Mouse (Mus musculus): ENCODE data around the gene Bach1. TPM values are rescaled to one million over a fixed set of nuclear protein-coding genes. Genes with fewer than 3 reads are reported as not detected.

Bach1 gene
- polyA plus RNA-seq, 2 experiments, result 4.2 to 5.4 TPM

- Histone ChIP-seq H3K4me1 (replicated peaks; ENCODE audit: control insufficient read depth in 2 of 2, insufficient read depth in 2 of 2, low read length in 1 of 2) (no peaks in the 10 kb centered on the region; a peak in 1 of 4 replicates), H3K27ac (no peak overlapping the region), H3K9ac (replicated peaks) (no peak overlapping the region), H3K27me3 (ENCODE audit: control insufficient read depth, insufficient read depth, low read length) (no peaks in the 10 kb centered on the region), H3K4me3 (ENCODE audit: insufficient read depth in 1 of 2, low read depth in 2 of 2, low read length in 2 of 2) (no peak overlapping the region), H3K9me3 (ENCODE audit: control insufficient read depth, low read length) (no peaks in the 10 kb centered on the region), H3K4me2 (ENCODE audit: low read depth) (no peak overlapping the region), H3K36me3 (replicated peaks; ENCODE audit: control insufficient read depth, insufficient read depth, low read depth) (no peaks in the 10 kb centered on the region)
- WGBS (ENCODE audit: insufficient replicate concordance), result 56% methylated on average over 4 of the region's 4 CpGs
- ATAC-seq (ENCODE audit: insufficient read depth), result no peak
- DNase-seq (ENCODE audit: low read depth in 3 of 3, low spot score in 3 of 3), result no peak
- TF ChIP-seq CTCF (IDR thresholded peaks at IDR 0.05; ENCODE audit: low read depth), result no peak
- no peak for TF ChIP-seq EP300 (IDR thresholded peaks at IDR 0.05; ENCODE audit: low read depth)
Measured at GRCm38 (mm10) chr16:87771926-87772325, 73.2 kb downstream of the Bach1 start.

DNA sequence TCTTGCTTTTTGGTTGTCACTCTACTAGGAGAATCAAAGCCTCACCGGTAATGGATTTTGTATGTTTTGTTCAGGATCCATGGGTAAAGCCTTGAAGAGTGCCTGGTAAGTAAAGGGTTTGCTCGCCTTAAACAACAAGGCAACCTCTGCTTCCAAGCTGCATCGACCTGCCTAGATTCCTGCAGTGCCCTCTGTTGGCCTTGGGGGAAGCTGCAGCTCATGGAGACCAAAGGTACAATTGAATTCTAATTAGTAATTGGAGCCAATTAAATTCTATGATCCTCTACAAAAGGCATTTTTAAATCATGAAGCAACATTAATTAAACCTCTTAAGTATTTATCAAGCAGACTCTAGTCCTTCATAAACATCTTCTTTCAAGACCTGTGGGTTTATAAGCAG, 75.7 kb downstream of the Bach1 start:
- H3K9me3 ChIP-seq (ENCODE audit: control insufficient read depth, low read length), result no peaks in the 10 kb centered on the region
- H3K27me3 ChIP-seq (ENCODE audit: control insufficient read depth, insufficient read depth, low read length), result no peaks in the 10 kb centered on the region
- H3K9ac ChIP-seq (replicated peaks), result no peak overlapping the region
- H3K36me3 ChIP-seq (replicated peaks; ENCODE audit: control insufficient read depth, insufficient read depth, low read depth), result no peaks in the 10 kb centered on the region
- no peak for TF ChIP-seq EP300 (IDR thresholded peaks at IDR 0.05; ENCODE audit: low read depth)
- peak; percentile 61 for TF ChIP-seq CTCF (IDR thresholded peaks at IDR 0.05; ENCODE audit: low read depth)
- H3K27ac ChIP-seq, result no peak overlapping the region
- H3K4me2 ChIP-seq (ENCODE audit: low read depth), result no peak overlapping the region
- DNase-seq (ENCODE audit: low read depth in 3 of 3, low spot score in 3 of 3) (no peak), ATAC-seq (ENCODE audit: insufficient read depth) (no peak)
- no peaks in the 10 kb centered on the region for H3K4me1 ChIP-seq (replicated peaks; ENCODE audit: control insufficient read depth in 2 of 2, insufficient read depth in 2 of 2, low read length in 1 of 2)
- no peak overlapping the region for H3K4me3 ChIP-seq (ENCODE audit: insufficient read depth in 1 of 2, low read depth in 2 of 2, low read length in 2 of 2)
- 49% methylated on average over 3 of the region's 3 CpGs for WGBS (ENCODE audit: insufficient replicate concordance)

DNA sequence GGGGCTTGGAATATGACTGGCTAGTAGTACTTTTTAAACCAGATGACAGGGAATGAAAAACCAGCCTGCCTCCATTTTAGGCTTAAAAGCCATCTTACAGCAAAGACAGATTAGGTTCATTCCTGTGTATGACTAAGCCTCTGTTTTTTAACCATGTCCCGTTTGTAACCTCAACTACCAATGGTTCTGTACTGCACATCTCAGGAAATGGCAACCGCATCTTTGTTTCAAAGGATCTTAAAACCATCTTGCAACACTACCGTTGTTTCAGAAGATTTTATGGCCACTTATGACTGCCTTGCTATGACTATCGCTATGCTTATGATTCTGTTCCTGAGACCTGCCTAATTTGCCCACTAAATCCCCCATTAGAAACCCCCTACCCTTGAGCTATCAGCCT, 78.6 kb downstream of the Bach1 start:
- ATAC-seq (ENCODE audit: insufficient read depth), result no peak

GRCm38 (mm10) chr16:87781637-87782036, 82.9 kb downstream of the Bach1 start:
- no peak overlapping the region for H3K4me2 ChIP-seq (ENCODE audit: low read depth)
- no peaks in the 10 kb centered on the region for H3K27me3 ChIP-seq (ENCODE audit: control insufficient read depth, insufficient read depth, low read length)
- no peak overlapping the region for H3K27ac ChIP-seq
- no peaks in the 10 kb centered on the region for H3K36me3 ChIP-seq (replicated peaks; ENCODE audit: control insufficient read depth, insufficient read depth, low read depth)
- no peak for DNase-seq (ENCODE audit: low read depth in 3 of 3, low spot score in 3 of 3)
- no peaks in the 10 kb centered on the region for H3K9me3 ChIP-seq (ENCODE audit: control insufficient read depth, low read length)
- H3K4me1 ChIP-seq (replicated peaks; ENCODE audit: control insufficient read depth in 2 of 2, insufficient read depth in 2 of 2, low read length in 1 of 2), result no peaks in the 10 kb centered on the region
- no peak overlapping the region for H3K9ac ChIP-seq (replicated peaks)
- no peak for ATAC-seq (ENCODE audit: insufficient read depth)
- H3K4me3 ChIP-seq (ENCODE audit: insufficient read depth in 1 of 2, low read depth in 2 of 2, low read length in 2 of 2), result no peak overlapping the region
- TF ChIP-seq EP300 (IDR thresholded peaks at IDR 0.05; ENCODE audit: low read depth), result no peak
- 69% methylated on average over 7 of the region's 7 CpGs for WGBS (ENCODE audit: insufficient replicate concordance)

More for the DNA sequence above, 78.6 kb downstream of the Bach1 start:
- H3K4me2 ChIP-seq (ENCODE audit: low read depth), result no peak overlapping the region
- no peaks in the 10 kb centered on the region for H3K9me3 ChIP-seq (ENCODE audit: control insufficient read depth, low read length)
- H3K36me3 ChIP-seq (replicated peaks; ENCODE audit: control insufficient read depth, insufficient read depth, low read depth), result no peaks in the 10 kb centered on the region
- no peaks in the 10 kb centered on the region for H3K27me3 ChIP-seq (ENCODE audit: control insufficient read depth, insufficient read depth, low read length)
- H3K4me1 ChIP-seq (replicated peaks; ENCODE audit: control insufficient read depth in 2 of 2, insufficient read depth in 2 of 2, low read length in 1 of 2), result no peaks in the 10 kb centered on the region
- no peak overlapping the region for H3K27ac ChIP-seq
- H3K4me3 ChIP-seq (ENCODE audit: insufficient read depth in 1 of 2, low read depth in 2 of 2, low read length in 2 of 2), result no peak overlapping the region
- H3K9ac ChIP-seq (replicated peaks), result no peak overlapping the region
- TF ChIP-seq CTCF (IDR thresholded peaks at IDR 0.05; ENCODE audit: low read depth) (no peak), EP300 (IDR thresholded peaks at IDR 0.05; ENCODE audit: low read depth) (no peak)
- DNase-seq (ENCODE audit: low read depth in 3 of 3, low spot score in 3 of 3), result no peak
- 61% methylated on average over 4 of the region's 4 CpGs for WGBS (ENCODE audit: insufficient replicate concordance)

Other genes with a start within 250 kb of the Bach1 start
- 9.4 and 16.4 TPM in 2 replicates for gene Usp16, start 244.2 kb upstream of the Bach1 start, polyA plus RNA-seq (2012; rRNA removed)
- gene Usp16, start 244.2 kb upstream of the Bach1 start, polyA plus RNA-seq (2014; fragmentation: Nextera tagmentation; extraction: Ambion mirVana), result 21.5 and 22.2 TPM in 2 replicates
- gene Cct8, start 203.1 kb upstream of the Bach1 start, polyA plus RNA-seq (2012; rRNA removed), result 61.7 and 108 TPM in 2 replicates
- 248 and 259 TPM in 2 replicates for gene Cct8, start 203.1 kb upstream of the Bach1 start, polyA plus RNA-seq (2014; fragmentation: Nextera tagmentation; extraction: Ambion mirVana)
- 0.04 and 0.13 TPM in 2 replicates for gene Map3k7cl, start 145.6 kb upstream of the Bach1 start, polyA plus RNA-seq (2012; rRNA removed)
- gene Map3k7cl, start 145.6 kb upstream of the Bach1 start, polyA plus RNA-seq (2014; fragmentation: Nextera tagmentation; extraction: Ambion mirVana), result not detected in 2 replicates